Mouse (Mus musculus): ENCODE results near the gene Cacnb1. TPM values are rescaled to one million over a fixed set of nuclear protein-coding genes. Genes with fewer than 3 reads are reported as not detected.

The Cacnb1 gene
- total RNA-seq, 4 experiments from 2014 or later: 123 to 145 (median 134) TPM

- no peak for DNase-seq (ENCODE audit: low spot score in 2 of 2)
Observed at GRCm38 (mm10) chr11:97955146-97955902, 67.5 kb downstream of the Cacnb1 start.

DNA sequence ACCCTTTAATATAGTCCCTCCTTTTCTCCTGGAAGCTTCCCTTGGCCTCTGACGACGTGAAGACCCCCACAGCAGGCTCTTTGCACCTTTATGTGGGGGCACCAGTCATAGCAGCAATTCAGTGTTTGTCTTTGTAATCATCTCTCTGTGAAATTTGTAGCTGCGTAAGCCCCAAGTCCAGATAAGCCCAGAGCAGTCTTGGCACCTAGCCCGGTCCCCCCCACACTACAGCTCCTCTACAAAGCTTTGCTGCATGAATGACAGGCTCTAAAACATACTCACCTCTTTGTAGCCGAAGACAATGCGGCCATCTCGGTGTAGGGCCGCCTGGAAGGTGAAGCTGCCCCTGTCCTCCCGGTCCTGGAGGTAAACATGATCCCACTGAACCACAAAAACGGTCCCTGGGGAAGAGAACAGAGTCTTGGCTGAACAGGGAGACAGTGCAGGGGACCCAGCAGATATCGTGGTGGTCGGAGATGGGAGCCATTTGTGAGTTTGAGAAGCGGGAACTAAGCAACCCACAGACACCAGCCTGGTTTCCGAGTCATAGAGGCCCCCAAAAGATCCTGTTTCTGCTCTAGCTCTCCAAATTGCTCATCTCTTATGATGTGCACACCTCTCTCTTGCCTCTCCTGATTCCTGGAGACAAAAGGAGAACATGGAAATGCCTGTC is 68.2 kb downstream of the Cacnb1 start:
- no peak for DNase-seq (ENCODE audit: low spot score in 2 of 2)

DNA sequence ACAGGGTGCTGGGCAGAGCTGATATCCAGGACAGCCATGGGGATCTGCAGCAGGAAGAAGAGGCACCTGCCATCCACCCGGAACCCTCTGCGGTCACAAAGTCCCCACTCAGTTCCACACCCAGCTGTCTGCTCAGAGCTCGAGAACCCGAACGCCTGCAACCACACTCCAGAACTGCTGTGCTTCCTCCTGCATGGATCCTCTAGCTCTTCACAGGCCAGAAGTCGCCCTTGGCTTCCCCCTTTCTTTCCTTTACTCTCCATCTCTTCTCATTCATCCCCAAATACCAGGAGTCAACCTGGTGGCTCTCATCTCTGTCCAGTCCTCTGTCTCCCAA is 68.9 kb downstream of the Cacnb1 start:
- no peak for DNase-seq (ENCODE audit: low spot score in 2 of 2)

DNA sequence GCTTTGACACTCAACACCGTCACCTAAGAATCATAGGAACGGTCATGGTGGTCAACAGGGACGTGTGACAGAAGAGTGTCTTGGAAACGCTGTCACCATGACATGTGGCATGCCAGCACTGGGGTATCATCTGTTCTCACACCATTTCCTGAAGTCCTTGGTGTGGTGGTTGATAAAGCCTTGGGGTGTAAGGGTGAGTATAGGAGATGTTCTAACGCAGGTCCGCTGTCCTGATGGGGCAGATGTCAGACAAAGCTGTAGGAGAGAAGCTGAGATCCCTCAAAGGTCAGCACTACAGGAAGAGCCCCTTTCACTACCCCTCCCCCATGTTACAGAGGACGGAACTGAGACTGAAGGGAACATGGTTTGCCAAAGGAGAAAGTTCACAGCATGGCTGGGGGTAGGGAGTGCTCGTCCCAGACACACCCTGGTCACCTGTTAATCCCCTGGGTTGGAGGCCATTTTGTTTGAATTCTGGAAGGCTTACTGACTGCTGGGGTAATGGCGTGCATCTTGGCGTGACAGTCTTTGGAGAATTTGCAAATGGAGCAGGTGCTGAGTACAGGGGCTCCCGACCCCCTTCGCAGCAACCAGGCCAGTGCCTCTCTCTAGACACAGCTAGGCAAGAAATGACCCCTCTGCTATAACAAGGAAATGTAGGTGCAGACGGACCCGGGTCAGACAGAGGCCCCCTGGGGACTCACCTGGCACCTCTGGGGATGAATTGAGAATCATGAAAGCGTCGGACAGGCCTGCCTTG is 69.5 kb downstream of the Cacnb1 start:
- no peak for DNase-seq (ENCODE audit: low spot score in 2 of 2)

- DNase-seq (ENCODE audit: low spot score in 2 of 2): no peak
Observed at GRCm38 (mm10) chr11:97952367-97953006, 70.3 kb downstream of the Cacnb1 start.

Small RNA genes lying within 50 kb of the gene (microRNA-seq; reads per million reads assigned to microRNA genes)
- 0 reads per million in 2 experiments for gene Gm27597

Other genes with a start within 250 kb of the Cacnb1 start
- gene 1700001P01Rik, start 247.1 kb downstream of the Cacnb1 start, total RNA-seq (2022): 1 to 10 TPM in 1 of 4 experiments, under 1 TPM in 2, not detected in 1; 0.93 to 1.4 (median 0.98) TPM
- gene Rpl23, start 240.6 kb downstream of the Cacnb1 start, total RNA-seq (2022): 100 to 1,000 TPM; 304 to 481 (median 389) TPM
- gene Lasp1, start 224.0 kb downstream of the Cacnb1 start, total RNA-seq (2022): 100 to 1,000 TPM; 102 to 109 (median 104) TPM
- 10 to 100 TPM; 58.6 to 70.2 (median 68.1) TPM for gene B230217C12Rik, start 182.3 kb downstream of the Cacnb1 start, total RNA-seq (2022)
- gene Fbxo47, start 138.9 kb downstream of the Cacnb1 start, total RNA-seq (2022): 1 to 10 TPM; 1.9 to 4.6 (median 2.4) TPM
- gene Plxdc1, start 36.6 kb downstream of the Cacnb1 start, total RNA-seq (2022): 10 to 100 TPM; 18.0 to 21.1 (median 19.8) TPM
- gene Arl5c, start 26.9 kb downstream of the Cacnb1 start, total RNA-seq (2022): 1 to 10 TPM in 3 of 4 experiments, under 1 TPM in 1; 0.59 to 1.5 (median 1.3) TPM
- gene Rpl19, start 3.7 kb upstream of the Cacnb1 start, total RNA-seq (2022): 100 to 1,000 TPM; 520 to 711 (median 600) TPM
- gene Stac2, start 30.4 kb upstream of the Cacnb1 start, total RNA-seq (2022): 10 to 100 TPM; 47.7 to 56.4 (median 52.4) TPM
- gene Fbxl20, start 127.4 kb upstream of the Cacnb1 start, total RNA-seq (2022): 10 to 100 TPM; 35.0 to 49.9 (median 41.5) TPM
- 10 to 100 TPM; 42.9 to 57.7 (median 49.4) TPM for gene Med1, start 170.3 kb upstream of the Cacnb1 start, total RNA-seq (2022)
- gene Cdk12, start 180.0 kb upstream of the Cacnb1 start, total RNA-seq (2022): 10 to 100 TPM; 38.8 to 43.5 (median 42.3) TPM

Data from layer of hippocampus, adult 8-10 months (tissue).